ENCODE assay signal across 8 mouse cellular contexts in the genomic region with DNA sequence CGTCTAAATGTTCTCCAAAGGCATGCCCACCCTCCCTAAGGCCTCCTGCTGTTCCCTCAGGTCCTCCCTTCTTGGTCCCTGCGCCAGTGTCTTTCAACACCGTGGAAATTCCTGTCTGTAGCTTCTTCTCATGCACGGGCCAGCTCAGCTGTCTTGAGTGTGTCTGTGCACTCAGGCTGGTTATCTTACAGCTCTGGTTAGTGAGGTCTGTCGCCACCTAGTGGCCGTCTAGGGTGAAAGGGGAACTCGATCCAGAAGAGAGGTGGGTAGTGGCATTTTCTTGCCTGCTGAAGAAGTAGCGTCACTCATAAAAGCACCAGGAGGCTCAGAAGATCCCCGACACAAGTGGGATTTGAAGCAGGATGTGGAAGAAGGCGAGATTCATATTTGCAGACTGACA.
DNase-seq lines count a peak whose midpoint lies in the region; ATAC-seq and TF ChIP-seq lines count a peak whose summit lies in the region.

No protein-coding gene starts in this region.

- no peak overlapping the region for H3K27ac ChIP-seq in embryonic facial prominence, embryonic 11.5 days (replicated peaks; ENCODE audit: low read depth, low read length)
- no peak overlapping the region for H3K27ac ChIP-seq in limb, embryonic 13.5 days

- no peak overlapping the region for H3K9ac ChIP-seq in embryonic facial prominence, embryonic 11.5 days (replicated peaks; ENCODE audit: low read length)
- no peak overlapping the region for H3K9ac ChIP-seq in limb, embryonic 13.5 days

- ATAC-seq in embryonic facial prominence, embryonic 11.5 days (replicated peaks; ENCODE audit: insufficient number of reproducible peaks, low FRiP score, low TSS enrichment, low read depth) = peak; percentile 57; the same call in 1 of the 2 replicates
- peak; percentile 59; the same call in 1 of the 2 replicates for ATAC-seq in limb, embryonic 13.5 days (ENCODE audit: low FRiP score, low read depth)

- TF ChIP-seq POLR2A in myocyte (IDR thresholded peaks at IDR 0.05; ENCODE audit: insufficient read length, low read depth) = no peak

- no peak overlapping the region for H3ac ChIP-seq in myocyte (ENCODE audit: control insufficient read depth, insufficient read length)

- no peak overlapping the region for H3K4me3 ChIP-seq in embryonic facial prominence, embryonic 11.5 days (ENCODE audit: low read depth, low read length)
- no peak overlapping the region for H3K4me3 ChIP-seq in limb, embryonic 13.5 days
- no peak overlapping the region for H3K4me3 ChIP-seq in myocyte

- H3K79me2 ChIP-seq in myocyte (ENCODE audit: control insufficient read depth, insufficient read depth) = no peaks in the 10 kb centered on the region

- H3K4me1 ChIP-seq in embryonic facial prominence, embryonic 11.5 days (ENCODE audit: control insufficient read depth, insufficient read depth, low read length) = no peaks in the 10 kb centered on the region
- peaks cover 15% of the 10 kb centered on the region for H3K4me1 ChIP-seq in limb, embryonic 13.5 days

- 5% methylated on average over 10 of the region's 10 CpGs for WGBS in embryonic facial prominence, embryonic 11.5 days
- 5% methylated on average over 10 of the region's 10 CpGs for WGBS in limb, embryonic 13.5 days

- H3K9me3 ChIP-seq in embryonic facial prominence, embryonic 11.5 days (replicated peaks; ENCODE audit: control insufficient read depth, low read length) = no peaks in the 10 kb centered on the region
- H3K9me3 ChIP-seq in limb, embryonic 13.5 days = no peaks in the 10 kb centered on the region

- H3K27me3 ChIP-seq in embryonic facial prominence, embryonic 11.5 days (ENCODE audit: control insufficient read depth, insufficient read depth, low read length) = no peaks in the 10 kb centered on the region
- peaks cover 7% of the 10 kb centered on the region; the same call in 1 of the 2 replicates for H3K27me3 ChIP-seq in limb, embryonic 13.5 days
- peaks cover 5% of the 10 kb centered on the region for H3K27me3 ChIP-seq in myocyte (ENCODE audit: control insufficient read depth, insufficient read depth, insufficient read length)

- peak; percentile 90 for DNase-seq in 416B (ENCODE audit: low read depth)
- peak; percentile 87 for DNase-seq in adrenal gland, postnatal 14 days
- DNase-seq in embryonic facial prominence, embryonic 11.5 days (ENCODE audit: low spot score) = peak; percentile 89
- peak; percentile 62 to 85 for DNase-seq in heart, adult 18-20 months
- peak; percentile 57 to 80 for DNase-seq in kidney, adult 8-10 months
- DNase-seq in spleen, postnatal 4 days (ENCODE audit: low spot score in 2 of 2) = peak; percentile 69 to 89

- no peaks in the 10 kb centered on the region for H3K36me3 ChIP-seq in embryonic facial prominence, embryonic 11.5 days (replicated peaks; ENCODE audit: control insufficient read depth, insufficient read depth, low read depth, low read length)
- no peaks in the 10 kb centered on the region for H3K36me3 ChIP-seq in limb, embryonic 13.5 days
- no peaks in the 10 kb centered on the region for H3K36me3 ChIP-seq in myocyte (ENCODE audit: control insufficient read depth, insufficient read depth)

- H3K4me2 ChIP-seq in embryonic facial prominence, embryonic 11.5 days (ENCODE audit: low read depth, low read length) = no peak overlapping the region
- H3K4me2 ChIP-seq in limb, embryonic 13.5 days (replicated peaks) = peak overlapping the region; percentile 29; the same call in 1 of the 2 replicates
- peak overlapping the region; percentile 10 for H3K4me2 ChIP-seq in myocyte (ENCODE audit: low read depth)

TF ChIP-seq in myocyte, 11 proteins besides CTCF, POLR2A, EP300 and RAD21:
- no peak for TF ChIP-seq MYOG (IDR thresholded peaks at IDR 0.05; ENCODE audit: control insufficient read depth in 1 of 3, insufficient read depth in 1 of 3, insufficient read length in 2 of 3, low read depth in 2 of 3)
- no peak for TF ChIP-seq TCF3 (IDR thresholded peaks at IDR 0.05; ENCODE audit: insufficient read length, low read depth)
- no peak for TF ChIP-seq E2F4 (IDR thresholded peaks at IDR 0.05; ENCODE audit: insufficient read depth)
- no peak for TF ChIP-seq TCF12 (IDR thresholded peaks at IDR 0.05; ENCODE audit: insufficient read depth, poor library complexity, severe bottlenecking)
- no peak for TF ChIP-seq REST (IDR thresholded peaks at IDR 0.05; ENCODE audit: insufficient read depth, insufficient read length)
- no peak for TF ChIP-seq SRF (IDR thresholded peaks at IDR 0.05; ENCODE audit: control insufficient read depth, insufficient read length, low read depth)
- TF ChIP-seq MYOD1 (IDR thresholded peaks at IDR 0.05; ENCODE audit: control insufficient read depth in 1 of 3, insufficient read length in 2 of 3, low read depth in 2 of 3) = no peak
- TF ChIP-seq USF1 (IDR thresholded peaks at IDR 0.05; ENCODE audit: low read depth) = no peak
- TF ChIP-seq POLR2AphosphoS2 (IDR thresholded peaks at IDR 0.05; ENCODE audit: insufficient read length, low read depth) = no peak
- TF ChIP-seq MAX (IDR thresholded peaks at IDR 0.05; ENCODE audit: low read depth) = no peak
- no peak for TF ChIP-seq CEBPB (IDR thresholded peaks at IDR 0.05; ENCODE audit: insufficient read depth, poor library complexity, severe bottlenecking)
TF ChIP-seq in myocyte: peak in this region for 0.
